Mouse (Mus musculus) B cell, adult 2 months (primary cell): ENCODE data around the gene Acss1.

ENCODE experiments used
- DNase-seq, 2 experiments: peaks; one replicate each; pipeline ENCODE4 v3.0.0; 2022

Acss1 gene

DNA sequence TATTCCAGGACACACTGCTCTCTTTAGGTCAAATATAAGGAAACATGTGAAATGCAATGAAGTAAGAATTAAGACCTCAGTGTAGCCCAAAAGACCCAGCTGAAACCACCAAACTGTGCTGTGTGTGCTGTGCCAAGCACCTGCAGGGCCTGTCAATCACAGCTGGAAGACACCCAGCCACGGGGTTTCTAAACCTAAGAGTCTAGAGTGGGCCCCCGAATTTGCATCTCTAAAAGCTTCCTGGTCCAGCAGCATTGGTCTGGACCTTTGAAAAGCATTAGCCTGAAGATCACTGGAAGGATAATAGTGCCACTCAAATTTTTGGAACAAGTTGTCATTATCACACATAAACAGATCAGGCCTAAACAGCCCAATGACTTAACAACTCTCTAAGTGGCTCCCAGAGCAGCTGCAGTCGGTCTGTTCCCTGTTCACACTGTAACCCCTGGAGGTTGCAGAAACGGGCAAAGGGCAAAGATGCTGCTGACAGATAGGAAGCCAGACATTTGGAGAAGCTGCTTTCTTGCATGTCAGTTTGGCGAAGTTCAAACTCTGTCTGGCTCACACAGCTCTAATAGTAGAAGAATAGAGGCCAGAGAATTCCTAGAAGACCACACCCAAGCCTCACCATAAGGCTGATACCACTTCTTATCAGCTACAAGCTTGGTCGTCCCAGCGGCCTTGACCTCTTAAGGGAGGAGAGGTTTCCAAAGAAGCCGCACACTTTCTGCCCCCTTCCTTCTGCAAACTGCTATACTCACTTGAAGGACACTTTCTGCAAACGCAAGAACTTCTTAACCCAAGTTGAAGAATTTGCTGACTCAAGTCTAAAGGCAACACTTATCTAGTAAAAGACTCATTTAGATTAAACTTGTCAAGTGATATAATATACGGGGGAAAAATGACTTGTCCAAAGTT, 2.5 kb downstream of the Acss1 start:
- peak in 1 of 2 experiments; percentile 31 for DNase-seq

DNA sequence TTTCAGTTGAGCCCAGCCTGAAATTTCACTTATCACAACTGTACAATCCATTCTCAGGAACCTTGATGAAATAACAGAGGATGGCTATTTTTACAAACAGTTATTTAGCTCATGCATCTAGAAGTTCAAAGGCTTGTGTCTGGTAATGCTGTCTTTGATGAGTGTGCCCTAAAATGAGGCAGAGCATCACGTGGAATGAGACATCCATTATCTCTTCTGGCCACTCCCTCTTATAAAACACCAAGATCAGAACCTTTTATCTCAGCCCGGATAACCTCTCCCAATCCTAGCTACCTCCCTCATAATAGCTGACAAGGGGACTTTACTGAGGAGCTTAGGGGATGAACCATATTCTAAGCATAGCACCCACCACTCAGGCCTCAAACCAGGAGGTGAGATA, 3.3 kb downstream of the Acss1 start:
- no peak for DNase-seq

DNA sequence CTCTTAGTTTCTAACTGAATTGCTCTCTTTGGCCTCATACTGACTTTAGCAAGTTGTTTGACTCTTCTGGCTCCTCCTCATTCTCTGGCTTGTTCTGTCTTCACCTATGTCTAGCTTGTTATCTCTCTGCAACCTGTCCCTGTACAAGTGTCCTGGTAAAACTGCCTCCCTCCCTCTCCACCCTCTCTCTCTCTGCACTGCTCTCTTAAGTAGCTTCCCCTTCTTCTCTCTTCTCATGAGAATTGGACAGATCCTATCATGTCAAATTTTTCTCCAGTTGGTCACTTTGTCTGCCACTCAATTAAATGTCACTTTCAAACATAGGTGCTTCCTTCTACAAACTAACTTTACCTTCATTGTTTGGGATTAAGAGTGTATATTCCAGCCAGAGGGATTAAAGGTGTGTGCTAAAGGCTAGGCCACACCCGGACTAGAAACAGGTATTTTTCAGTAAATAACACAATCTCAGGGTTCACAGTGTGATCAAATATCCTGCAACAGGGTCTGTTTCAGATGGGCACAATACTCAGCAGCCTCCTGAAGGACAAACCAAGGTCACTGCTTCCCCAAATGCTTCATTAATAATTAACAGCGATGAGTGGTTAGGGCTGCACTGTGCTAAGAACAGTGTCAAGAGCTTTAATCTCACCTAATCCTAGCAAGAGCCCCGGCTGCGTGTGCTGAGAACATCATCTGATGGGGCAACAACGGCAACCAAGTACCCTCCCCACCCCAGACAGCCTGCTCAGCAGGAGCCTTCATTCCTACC, 4.0 kb downstream of the Acss1 start:
- no peak for DNase-seq

DNA sequence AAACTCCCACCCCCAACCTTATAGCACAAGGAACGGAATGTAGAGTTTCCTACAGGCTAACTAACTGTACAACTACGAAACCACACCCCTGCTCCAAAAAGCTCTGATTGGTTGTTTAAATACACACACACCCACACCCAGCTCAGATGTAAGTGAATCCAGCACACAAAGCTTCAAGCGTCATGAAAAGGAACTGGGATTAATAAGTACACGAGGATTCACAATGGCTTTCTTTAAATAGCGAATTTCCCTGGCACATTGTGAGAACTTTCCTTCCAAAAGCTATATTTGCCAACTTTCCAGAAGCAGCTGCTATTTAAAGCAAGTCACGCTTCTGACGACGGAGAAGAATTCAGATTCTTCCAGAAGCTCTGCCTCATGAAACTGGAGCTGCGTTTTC, 5.0 kb downstream of the Acss1 start:
- DNase-seq, result no peak

DNA sequence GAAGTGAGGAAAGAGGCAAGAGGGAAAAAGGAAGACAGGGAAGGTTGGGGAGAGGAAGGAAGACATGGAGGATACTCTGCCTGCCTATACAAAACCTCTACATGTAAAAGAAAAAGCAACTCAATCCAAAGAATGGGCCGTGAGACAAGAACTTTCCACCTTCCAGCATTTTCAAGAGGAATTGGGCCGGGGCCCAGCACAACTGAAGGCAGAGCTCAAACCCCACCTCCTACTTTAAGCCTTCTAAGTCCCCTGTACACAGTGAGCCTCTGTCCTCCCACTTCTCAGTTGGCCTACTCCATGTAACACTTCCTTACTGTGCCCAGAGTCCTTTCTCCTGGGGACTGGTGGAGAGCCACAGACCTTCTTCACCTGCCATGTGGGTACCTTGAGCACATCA, 6.3 kb downstream of the Acss1 start:
- DNase-seq, result no peak

DNA sequence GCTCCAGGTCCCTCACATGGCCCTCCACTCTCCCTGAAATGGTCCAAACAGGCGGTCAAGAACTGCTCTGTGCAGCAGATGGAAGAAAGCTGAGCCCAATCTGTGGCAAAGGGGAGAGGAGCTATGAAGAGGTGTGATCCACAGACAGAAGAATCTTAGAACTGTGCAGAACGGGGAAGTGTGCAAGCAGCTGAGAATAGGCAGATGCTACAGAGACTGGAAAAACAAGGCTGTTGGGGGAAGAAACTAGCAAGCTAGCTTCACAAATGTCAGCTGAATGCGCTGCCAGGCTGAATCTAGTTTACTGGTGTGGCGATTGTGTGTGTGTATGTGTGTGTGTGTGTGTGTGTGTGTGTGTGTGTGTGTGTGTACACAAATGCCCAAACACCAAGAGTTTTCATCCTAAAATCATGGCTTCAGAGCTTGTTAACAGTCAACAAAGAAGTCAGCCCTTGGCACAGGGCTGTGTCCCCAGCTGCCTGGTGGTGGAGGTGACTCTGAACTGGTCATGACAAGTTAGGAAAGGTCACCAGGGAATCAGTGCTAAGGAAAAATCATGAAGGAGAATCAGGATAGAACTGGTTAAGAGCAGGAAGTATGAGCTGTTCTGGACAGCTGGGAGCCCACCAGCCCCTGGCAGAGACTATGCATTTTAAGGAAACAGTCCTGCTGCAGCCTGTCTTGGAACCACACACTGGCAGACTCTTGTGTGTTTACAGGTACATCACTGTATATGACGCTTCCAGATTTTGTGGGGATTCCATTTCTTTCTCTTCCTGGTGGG, 7.4 kb downstream of the Acss1 start:
- no peak for DNase-seq

DNA sequence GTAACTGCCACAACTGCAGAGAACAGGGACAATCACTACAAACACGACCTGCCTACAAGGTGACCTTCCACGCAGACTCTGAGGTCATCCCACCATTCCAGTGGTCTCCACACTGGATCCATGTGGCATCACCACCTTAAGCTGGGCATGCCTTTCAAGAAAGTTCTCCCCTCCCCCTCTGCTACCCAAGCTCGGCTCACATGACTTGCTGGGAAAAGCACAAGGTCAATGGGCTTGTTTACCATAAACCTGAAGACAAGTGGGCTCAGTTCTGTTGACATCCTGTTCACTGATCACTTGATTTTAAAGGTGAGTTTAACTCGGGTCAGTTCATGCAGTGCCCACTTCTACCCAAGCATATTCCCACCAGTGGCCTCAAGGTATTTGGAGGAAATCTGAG, 8.3 kb downstream of the Acss1 start:
- DNase-seq, result no peak

DNA sequence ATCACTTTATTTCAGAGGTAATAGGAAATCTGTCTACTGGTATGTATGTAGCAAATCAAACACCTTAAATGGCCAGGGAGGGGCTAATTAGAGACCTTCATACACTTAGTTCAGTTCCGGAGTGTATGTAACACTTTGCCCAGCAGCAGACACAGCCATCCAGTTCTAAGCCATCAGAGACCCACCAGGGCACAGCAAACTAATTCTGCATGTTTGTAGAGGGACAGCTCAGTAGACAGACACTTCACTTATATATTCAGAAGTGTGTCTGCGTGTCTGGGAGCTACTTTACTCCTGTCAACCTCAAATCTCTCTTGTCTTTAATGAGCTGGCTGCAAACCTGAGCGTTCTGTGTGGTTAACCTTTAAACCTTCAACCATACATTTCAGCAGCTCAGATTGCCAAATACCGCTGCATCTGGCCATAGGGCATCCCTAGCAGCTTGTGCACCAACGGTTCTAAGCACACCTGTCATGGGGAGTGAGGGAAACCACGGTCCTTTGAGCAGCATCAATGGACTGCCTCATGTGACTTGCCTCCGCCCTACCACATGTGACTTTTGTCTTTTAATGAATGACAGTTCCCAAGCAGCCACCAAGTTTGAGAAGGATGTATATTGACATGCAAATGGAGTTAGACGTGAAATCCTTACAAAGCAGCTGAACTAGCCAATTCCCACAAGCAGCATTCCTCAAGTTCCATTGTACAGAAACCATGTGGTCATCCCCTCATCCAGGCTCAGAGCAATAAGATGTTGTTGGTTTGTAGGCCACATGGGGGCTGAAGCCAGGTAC, 11.1 kb downstream of the Acss1 start:
- DNase-seq, result no peak

DNA sequence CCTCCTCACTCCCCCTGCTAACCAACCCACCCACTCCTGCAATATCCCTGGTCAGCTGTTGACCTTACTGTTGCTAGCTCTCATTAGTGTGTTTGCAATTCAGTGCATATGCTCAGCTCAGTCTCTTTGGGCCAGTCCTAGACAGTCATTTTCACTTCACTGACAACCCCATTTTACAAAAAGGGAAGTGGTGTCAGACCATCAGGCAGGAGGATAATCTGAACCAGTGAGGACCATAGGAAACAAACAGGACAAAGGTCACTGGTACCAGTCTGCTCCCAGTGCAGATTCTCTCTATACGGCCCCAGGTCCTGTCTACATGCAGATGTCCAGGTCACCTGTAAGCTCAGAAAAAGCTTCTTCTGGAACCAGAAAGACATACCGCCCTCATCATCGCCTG, 12.2 kb downstream of the Acss1 start:
- no peak for DNase-seq

DNA sequence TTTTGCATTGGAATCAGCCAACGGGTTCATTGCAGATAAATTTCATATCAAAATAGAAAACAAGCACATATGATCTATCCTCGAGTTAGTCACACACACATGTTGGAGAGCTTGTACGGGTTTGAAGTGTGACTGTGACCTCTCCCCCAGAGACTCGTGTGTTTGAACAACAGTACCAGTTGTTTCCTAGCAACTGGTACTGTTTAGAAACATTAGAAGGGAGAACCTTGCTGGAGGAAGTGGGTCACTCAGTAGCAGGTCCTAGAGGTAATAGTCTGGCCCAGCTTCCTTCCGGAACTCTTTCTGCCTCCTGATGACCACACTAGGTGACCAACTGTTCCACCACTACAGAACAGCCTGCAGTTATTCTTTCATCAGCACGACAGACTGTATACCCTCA, 13.0 kb downstream of the Acss1 start:
- no peak for DNase-seq

DNA sequence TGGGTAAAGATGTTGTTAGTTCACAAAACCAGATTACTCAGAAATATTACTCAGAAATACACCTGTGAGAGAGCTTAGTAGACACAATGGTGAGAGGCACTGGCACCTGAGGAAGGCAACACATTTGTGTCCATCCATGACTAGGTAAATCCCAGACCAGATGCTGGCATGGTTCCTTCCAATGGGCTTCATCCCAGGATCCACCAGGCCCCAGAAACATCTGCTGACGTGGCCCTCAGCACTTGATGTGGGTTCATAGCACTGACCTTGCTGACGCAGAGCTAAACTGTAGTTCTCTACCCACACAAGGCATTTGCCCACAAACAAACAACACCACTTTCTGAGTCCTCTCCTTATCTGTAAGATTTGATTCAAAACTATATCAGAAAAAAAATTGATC, 13.5 kb downstream of the Acss1 start:
- DNase-seq, result no peak

DNA sequence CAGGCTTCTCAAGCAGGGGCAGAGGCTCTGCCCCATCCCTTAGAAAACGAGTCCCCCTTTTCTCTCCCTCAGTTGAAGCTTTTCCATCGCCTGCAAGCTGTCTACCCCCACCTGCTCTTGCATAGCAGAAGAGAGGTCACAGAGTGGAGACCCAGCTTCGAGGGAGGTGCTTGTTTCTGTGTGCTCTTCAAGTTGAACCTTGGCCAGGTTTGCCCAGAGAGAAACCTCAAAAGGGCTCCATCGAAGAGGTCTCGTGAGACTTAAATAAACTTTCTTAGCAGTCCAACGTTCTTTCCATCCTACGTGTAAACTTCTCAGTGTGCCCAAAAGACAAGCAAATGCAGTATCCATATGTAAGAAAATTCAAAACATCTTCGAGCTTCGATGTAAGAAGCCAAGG, 16.9 kb downstream of the Acss1 start:
- no peak for DNase-seq

DNA sequence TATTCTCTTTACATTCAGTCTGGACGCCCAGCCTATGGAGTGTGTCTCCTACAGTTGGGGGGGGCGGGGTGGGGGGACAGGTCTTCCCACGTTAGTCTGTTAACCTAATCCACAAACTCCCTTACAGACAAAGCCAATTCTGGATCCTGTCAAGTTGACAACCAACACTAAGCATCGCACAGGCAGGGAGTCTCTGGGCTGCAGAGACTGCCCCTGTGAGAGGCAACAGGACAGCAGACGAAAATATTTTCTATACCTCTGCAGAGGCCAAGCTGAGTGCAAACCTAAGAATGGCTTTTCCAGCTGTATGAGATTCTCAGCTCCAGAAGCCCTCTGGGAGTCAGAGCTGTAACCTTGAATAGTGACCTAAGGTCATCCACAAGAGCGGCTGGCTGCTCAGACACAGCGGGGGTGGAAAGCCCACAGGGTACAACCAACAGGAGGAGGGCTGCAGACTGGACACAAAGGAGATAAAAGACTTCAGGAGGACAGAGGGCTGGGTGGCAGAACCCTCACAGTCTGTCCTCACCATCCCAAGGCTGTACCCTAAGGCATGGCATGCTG, 17.7 kb downstream of the Acss1 start:
- DNase-seq, result no peak

DNA sequence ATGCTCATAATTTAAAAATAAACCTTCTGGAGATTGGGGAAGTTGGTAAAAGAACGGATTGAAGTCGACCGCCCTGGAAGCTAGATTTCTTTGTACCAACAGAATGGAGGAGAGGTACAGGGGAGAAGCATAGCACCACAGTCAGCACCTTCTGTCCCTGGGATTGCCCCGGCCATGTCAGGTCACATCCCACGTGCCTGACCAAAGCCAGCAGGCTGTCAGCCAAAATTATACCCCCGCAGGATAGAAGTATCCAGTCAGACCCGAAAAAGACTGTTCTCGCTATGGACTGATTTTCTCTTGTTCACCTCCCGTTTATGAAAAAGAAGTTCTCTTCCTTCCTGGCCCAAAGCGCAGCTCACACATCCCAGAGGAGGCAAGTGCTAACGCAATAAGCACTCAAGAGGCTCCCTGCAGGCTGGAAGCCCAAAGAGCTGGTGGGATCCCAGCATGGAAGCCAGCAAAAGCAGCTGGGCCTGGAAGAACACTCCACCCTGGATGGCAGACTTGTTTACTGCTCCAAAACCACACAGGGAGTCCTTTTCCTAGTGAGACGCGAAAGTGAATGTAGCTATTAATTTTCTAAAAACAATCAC, 19.9 kb downstream of the Acss1 start:
- no peak for DNase-seq

DNA sequence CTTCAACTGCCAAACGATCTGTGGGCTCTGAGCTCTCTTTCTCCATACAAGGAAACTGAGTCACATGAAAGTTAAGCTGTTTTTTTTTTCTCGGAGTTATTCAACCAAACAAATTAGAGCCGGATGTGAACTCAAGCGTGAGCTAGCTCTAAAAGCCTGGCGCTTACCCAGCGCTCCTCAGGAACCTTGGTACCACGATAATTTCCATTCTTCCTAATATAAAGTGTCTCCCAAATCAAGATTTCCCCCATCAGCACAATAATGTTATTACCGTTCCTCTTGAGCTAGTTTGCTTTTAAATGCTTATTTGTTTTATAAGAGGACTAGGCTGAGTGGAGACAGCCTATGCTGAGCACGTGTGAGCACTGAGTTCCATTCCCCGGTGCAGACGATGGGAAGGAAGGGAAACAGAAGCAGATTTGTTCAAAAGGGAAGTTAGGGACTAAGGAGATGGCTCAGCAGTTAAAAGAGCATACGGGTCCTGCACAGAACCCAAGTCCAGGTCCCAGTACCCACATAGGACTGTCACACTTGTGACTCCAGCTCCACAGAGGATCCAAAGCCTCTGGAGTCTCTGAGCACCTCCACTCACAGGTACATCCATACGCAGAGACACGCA, 20.5 kb downstream of the Acss1 start:
- DNase-seq, result no peak

DNA sequence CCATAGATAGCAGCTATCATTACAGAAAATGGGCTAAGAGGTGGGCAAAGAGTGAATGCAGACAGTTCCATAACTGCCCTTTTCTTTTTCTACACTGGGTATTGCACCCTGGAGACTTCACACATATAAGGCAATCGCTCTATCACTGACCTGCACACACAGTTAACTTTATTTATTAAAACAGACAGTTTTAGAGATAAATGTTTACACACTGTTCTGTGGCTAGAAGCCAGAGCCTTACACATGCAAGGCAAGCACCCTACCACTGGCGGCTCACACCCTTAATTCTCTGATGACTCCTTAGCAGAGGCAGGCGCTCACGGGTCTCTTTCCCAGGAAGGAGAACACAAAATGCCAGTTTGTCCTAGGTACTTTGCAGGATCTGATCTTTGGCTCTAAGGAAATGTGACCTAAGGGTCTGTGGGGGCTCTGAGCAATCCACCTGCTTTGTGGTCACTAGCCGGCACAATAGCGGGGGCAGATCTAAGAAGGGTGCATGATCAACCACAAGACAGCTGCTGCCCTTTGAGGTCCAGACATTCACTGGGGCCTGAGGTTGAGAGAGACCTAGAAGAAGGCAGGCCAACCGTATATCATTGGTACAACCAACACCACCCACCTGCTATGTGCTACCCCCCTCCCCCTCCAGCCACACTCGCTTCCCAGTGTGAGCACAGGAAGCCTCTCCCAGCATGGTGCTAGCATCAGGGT, 21.7 kb downstream of the Acss1 start:
- no peak for DNase-seq

DNA sequence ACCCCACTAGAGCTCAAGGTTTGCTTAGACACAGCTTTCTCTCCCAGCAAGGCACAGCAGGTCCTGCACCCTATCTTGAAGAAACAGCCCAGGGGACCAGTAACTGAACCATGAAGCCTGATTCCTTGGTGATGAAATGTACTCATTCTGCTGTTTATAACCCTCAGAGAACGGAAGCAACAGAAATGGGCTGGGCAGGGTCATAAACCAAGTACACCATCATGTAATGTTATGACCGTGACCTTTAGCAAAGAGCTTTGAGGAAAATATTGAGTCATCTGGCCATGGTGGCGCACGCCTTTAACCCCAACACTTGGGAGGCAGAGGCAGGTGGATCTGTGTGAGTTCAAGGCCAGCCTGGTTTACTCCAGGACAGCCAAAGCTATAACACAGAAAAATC, 23.1 kb downstream of the Acss1 start:
- no peak for DNase-seq

DNA sequence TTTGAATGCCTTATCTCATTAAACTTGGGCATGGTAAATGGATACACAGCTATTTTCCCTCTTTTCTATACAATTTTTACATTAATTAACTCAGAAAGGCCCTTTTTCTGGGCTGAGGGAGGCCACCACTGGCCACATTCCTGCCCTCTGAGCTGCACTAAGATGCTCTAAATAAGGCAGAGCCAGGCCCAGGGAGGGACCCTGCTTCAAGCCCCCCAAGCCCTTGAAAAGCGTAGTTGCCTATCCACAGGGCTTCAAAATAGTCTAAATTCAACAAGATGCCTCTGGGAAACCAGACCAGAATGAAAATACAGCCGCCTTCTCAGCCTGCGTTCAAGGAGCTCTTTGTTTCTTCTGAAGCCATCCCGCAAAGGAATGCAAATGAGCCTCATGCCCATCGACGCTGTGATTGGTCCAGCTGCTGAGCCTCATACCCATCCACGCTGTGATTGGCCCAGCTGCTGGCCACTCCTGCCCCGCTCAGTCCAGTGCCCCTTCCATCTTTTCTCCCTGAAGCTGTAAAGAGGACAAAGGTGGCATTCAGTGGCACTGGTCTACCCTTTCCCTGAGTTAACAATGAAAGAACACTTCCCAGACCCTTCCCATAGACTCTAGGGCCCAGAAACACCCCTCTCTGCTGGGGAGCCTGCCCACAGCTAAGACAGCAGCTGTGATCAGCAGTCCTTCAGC, 24.4 kb downstream of the Acss1 start:
- DNase-seq, result no peak

DNA sequence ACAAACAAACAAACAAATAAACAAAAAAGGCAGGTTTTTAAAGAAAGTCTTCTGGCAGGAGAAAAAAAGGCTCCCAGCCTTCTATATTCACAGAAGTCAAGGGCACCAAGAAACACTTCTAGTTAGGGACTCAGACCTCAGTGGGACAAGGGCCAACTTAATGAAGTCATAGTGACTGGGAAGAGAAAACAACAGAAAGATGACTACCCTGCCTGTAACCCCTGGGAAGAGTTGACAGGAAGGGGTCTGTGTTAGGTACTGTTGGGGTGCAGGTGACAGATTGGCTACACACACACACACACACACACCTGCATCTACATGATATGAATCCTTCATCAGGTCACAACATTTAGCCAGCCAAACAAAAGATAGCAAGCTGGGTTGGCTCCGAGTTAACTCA, 25.1 kb downstream of the Acss1 start:
- DNase-seq, result no peak

DNA sequence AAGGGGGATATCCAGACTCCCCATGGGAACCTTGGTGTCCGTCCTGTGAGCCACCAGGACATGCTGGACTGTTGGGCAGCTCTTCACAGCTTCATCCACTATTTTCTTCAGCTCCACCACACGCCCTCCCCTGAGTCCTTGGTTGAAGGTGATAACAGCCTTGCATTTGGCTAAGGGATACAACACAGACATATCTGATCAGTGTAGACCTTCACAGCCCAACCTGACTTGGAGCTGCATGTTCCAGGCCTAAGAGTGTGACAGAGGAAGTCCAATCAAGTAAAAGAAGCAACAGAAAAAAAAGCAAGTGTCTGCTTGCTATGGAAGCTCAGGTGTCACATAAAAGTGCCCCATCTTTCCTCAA, 29.9 kb downstream of the Acss1 start:
- no peak for DNase-seq
